Mouse (Mus musculus): ENCODE results near the gene Zmynd10.

Gene Zmynd10

DNA sequence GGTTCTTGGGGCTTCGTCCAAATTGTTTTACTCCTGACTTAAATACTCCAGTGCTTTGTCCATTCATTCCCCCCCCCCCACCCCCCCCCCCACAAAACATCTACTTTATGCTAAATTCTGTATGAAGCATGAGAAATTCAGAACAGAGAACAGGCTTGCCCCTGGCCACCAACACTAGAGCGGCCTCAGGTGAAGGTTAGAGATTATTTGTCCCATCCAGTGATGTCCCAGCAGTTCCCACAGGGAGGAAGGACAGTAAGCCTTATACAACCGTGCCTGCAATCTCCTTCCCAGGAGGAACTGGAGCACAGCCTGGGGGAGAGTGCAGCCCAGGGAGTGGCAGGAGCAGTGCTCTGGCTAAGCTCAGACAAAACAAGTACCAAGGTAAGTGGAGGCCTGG is 31.5 kb downstream of the Zmynd10 start, which contains the start of gene Naa80:
Naa80 (plus strand) TSS at position 301 of the 400 bp plus-strand sequence.
- DNase-seq (ENCODE audit: low read depth in 1 of 2, low spot score in 2 of 2): no peak

DNA sequence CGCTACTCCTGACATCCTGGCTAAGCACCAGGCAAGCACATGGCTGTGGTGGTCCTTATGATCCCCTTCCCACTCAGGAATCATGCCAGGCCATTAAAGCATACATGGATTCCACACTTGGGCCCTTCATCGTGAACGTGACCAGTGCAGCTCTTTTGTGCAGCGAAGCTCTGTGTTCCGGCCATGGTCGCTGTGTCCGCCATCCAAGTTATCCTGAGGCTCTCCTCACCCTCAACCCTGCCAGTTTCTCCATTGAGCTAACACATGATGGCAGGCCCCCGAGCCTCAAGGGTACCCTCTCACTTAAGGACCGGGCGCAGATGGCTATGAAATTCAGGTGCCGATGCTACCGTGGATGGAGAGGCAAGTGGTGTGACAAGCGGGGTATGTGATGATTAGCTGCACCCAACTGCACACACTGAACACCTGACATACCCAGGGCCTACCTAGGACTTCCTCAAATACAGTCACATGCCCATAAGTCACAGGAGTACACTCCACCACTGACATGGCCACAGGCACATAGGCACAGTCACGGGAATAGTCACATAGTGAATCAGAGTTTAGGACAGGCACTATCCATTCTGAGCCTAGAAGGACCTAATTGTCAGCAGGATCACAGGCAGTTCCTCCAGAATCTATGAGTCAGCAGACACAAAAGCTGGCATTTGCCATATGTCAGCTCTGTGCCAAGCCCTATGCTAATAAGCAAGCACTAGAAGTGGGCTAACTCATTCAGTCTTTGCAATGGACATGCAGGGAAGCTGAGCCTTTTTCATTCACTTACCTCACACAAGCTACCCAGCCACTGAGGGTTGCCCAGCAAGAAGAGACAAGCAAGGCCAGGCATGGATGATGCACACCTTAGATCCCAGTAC is 32.2 kb downstream of the Zmynd10 start:
- no peak for DNase-seq (ENCODE audit: low read depth in 1 of 2, low spot score in 2 of 2)

DNA sequence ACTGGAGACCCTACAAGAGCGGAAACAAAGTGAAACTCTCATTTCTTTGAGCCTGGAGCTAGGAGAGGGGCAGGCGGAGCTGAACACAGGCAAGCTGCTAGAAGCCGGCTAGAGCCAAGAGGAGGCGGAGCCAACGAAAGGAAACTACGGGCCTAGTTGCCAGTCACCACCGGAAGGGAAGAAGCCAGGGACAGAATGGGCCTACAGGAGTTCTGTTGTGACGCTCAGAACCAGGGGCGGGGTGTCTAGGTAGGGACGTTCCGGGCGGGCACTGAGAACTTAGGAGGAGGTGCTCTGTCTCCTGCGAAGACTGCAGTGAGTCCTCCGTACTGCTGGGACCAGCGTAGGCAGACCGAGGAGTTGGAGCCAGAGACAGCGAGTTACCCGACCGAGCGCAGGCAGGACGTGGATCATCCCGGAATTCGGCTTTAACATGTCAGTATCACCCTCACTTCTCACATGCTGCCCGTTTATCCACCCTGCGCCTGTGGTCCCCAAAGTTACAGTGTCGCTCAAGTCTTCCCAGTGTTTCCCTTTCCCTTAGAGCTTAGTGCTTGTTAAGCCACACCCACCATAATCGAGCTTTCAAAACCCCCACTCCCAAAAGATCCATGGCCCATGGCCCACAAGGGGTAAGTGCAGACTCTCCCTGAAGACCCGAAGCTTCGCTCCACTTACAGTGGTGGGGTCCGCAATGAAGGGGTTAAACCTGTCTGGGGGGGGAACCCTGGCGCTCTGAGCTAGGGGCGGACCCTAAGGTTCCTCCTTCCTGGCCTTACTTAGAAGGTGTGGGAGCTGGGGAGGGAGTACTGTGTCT is 33.6 kb downstream of the Zmynd10 start, which contains the start of gene Hyal3:
Hyal3 (plus strand) TSS at position 318 of the 817 bp plus-strand sequence.
- peak in 1 of 2 experiments; percentile 67 for DNase-seq (ENCODE audit: low read depth in 1 of 2, low spot score in 2 of 2)

DNA sequence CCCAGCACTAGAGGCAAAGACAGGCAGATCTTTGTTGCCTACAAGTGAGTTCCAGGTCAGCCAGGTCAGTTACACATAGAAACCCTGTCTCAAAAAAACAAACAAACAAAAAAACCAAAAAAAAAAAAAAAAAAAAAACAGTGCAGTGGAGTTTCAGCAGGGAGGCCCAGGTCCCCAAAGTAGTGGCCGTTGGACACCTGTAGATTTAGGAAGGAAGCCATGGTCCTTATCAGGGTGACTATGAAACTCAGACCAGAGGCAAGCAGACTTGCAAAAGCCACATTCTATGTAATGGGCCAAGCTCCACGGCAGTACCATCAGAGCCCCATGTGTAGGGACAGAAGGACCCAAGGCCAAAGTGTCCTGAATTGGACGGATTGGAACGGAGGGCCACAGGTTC is 34.5 kb downstream of the Zmynd10 start:
- DNase-seq (ENCODE audit: low read depth in 1 of 2, low spot score in 2 of 2): no peak

DNA sequence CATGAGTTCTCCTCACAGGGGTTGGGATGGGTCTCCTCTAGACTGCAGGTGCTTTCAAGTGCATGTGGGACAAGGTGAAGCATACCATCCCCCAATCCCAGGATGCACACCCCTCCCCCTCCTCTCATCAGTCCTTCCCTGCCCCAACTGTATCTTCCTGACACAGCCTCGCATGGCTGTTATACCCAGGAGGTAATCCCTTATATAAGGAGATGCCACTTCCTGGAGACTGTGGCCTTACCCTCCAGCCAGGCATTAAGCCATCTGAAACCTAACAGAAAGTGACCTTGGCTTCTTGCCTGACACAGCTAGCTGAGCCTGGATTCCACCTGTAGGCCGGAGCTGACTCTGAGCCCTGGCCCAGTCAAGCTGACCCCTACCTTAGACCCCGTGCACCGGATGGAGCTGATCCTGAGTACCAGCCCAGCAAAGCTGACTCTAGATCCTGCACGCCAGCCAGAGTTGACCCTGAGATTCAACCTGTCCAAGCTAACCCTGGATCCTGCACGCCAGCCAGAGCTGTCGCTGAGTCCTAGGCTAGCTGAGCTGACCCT is 35.5 kb downstream of the Zmynd10 start:
- DNase-seq (ENCODE audit: low read depth in 1 of 2, low spot score in 2 of 2): no peak

DNA sequence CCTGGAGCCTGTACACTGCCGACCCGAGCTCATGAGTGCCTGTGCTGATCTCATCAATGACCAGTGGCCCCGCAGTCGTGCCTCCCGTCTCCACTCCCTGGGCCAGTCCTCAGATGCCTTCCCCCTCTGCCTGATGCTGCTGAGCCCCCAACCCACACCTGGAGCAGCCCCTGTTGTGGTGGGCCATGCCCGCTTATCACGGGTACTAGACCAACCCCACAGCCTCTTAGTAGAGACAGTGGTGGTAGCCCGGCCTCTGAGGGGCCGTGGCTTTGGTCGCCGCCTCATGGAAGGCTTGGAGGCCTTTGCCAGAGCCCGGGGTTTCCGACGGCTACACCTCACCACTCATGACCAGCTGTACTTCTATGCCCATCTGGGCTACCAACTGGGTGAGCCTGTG is 36.1 kb downstream of the Zmynd10 start:
- DNase-seq (ENCODE audit: low read depth in 1 of 2, low spot score in 2 of 2): no peak

DNA sequence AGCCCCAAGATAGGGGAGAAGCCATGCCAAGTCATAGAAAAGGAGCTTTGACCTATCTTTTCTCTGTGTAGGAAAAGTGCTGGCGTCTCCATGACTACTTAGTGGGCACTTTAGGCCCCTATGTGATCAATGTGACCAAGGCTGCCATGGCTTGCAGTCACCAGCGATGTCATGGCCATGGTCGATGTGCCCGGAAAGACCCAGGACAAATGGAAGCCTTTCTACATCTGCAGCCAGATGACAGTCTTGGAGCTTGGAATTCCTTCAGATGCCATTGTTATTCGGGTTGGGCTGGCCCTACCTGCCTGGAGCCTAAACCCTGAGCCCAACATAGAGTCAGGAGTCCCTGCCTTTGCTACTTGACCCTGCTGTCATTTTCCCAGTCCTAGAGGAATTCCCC is 39.4 kb downstream of the Zmynd10 start:
- DNase-seq (ENCODE audit: low read depth in 1 of 2, low spot score in 2 of 2): no peak

DNA sequence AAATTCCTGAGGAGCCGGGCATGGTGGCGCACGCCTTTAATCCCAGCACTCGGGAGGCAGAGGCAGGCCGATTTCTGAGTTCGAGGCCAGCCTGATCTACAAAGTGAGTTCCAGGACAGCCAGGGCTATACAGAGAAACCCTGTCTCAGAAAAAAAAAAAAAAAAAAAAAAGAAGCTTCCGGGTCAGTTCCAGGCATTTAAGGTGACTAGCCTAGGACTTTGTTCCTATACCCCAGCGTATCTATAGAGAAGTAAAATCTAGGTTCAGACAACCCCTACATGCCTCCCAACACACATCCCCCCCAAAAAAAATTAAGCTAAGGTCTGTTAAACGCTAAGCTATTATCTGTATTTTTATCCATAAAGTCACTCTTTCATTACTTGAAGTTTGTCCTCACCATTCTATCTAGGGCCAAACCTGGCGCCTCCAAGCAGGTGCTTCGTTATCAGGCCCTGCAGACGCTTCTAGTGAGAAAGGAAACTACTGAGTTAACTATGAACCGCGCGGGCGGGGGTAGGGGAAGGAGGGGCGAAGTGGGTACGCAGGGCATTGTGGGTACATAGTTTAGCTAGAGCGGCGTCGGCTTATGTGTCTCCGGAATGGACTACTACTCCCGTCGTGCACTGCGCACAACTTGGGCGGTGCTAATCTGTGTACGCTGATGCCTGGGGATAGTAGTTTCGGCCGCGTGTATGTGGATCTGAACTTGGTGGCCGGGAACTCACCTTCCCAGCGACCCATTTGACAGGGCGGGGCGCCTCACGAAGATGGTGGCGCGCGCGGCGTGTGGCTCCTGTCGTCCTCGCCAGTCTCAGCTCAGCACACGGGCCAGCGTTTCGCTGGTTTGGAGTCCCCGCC is 40.1 kb downstream of the Zmynd10 start, which contains the start of gene Ifrd2:
Ifrd2 (plus strand) TSS at position 669 of the 859 bp plus-strand sequence.
- peak; percentile 93 to 95 for DNase-seq (ENCODE audit: low read depth in 1 of 2, low spot score in 2 of 2)

DNA sequence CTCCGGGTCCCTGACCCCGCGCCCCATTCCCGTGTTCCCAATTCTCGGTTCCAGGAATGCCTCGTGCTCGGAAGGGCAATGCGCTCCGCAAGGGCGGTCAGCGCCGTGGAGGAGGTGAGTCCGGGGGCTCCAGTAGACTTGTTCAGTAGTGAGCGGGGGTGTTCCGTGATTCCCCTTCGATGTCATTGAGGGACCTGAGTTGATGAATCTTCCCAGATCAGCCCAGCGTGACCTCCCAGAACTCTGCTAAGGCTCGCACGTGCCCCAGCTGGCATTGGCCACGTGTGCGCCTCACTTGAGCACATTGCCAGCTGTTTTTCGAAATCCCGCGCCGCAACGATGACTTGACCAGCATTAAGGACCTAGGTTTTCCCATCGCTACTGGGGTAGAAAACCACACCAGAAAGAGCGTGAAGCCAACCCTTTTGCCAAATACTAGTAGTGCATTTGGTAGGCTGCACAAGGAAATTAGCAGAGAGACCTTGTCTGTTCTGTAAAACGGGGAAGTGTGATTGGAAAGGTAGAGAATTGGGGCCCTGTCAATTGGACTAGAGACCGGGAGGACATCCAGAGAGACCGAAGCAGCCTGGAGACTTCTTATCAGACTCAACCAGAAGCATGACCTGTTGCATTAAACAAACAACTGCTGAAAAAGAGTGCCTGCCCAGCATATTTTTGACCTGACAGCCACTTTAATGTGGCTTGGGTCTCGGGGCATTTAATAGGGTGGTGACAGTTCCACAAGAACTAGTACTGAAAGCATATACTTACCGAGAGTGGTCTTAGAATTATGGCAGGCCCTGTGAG is 40.9 kb downstream of the Zmynd10 start:
- no peak for DNase-seq (ENCODE audit: low read depth in 1 of 2, low spot score in 2 of 2)

DNA sequence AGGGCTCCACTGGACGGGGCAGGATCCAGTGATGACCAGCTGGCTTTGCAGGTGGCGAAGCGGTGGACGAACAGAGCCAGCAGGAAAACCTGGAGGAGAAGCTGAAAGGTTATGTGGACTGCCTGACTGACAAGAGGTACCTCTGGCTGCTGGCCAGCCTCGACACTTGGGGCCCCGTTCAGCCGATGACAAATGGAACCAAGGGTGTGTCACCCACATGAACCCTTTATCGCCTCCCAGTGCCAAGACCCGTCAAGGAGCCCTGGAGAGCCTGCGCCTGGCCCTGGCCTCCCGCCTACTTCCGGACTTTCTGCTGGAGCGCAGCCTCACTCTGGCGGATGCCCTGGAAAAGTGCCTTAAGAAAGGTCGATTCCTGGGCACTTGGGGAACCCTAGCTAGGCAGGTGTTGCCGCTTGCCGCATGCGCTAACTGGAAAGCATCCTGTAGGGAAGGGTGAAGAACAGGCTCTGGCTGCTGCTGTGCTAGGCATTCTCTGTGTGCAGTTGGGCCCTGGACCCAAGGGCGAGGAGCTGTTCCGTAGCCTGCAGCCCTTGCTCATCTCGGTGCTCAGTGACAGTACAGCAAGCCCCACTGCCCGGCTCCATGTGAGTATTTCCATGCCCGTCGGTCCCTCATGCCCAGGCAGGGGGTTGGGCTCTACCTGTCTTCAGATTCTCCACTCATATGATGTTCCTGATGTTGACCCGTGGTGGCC is 43.1 kb downstream of the Zmynd10 start:
- no peak for DNase-seq (ENCODE audit: low read depth in 1 of 2, low spot score in 2 of 2)

DNA sequence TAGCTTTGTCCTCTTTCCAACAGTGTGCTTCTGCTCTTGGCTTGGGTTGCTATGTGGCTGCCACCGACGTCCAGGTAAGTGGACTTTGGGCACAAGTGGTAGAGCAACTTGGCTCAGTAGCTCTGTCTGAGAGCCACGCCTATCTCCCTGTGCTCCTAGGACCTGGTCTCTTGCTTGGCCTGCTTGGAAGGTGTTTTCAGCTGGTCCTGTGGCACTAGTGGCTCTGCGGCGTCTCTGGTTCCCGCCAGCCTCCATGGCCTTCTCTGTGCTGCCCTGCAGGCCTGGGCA is 43.6 kb downstream of the Zmynd10 start:
- DNase-seq (ENCODE audit: low read depth in 1 of 2, low spot score in 2 of 2): no peak

DNA sequence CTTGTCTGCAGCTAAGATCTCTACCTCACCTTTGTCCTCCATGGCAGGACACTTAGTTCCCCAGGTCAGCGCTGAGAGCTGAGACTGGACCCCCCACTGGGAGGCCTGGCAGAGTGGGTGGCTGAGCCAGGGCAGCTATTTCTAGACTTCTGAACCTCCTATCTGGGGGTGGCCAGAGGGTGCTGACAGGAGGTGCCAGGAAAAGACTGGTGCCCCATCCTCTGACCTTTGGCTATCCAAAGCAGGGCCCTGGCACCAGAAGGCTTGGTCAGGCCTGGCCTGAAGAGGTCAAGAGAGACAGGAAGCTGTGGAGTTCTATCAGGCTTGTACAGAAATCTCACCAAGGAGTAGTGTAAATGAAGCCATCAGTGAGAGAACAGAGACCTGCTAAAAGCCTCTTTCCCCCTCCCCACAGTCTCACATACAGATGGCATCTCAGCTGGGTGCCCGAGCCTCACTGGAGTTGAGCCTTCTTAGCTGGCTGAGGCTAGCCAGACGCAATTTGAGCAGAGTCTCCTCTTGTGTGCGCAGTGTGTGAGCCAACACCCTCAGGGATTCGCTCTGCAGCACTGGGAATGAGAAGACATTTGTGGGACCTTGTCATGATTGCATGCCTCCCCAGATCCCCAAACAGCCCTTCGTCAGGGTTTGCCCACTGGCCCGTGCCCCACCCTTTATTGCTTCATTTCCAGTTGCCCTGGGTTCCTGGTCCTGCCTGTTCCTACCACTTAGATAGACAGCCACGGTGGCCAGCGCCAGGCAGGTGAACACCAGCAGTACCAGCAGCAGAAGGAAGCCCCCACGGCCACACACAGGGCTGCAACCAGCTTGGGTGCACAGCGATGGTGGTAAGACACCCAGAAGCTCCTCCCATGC is 46.2 kb downstream of the Zmynd10 start:
- no peak for DNase-seq (ENCODE audit: low read depth in 1 of 2, low spot score in 2 of 2)

DNA sequence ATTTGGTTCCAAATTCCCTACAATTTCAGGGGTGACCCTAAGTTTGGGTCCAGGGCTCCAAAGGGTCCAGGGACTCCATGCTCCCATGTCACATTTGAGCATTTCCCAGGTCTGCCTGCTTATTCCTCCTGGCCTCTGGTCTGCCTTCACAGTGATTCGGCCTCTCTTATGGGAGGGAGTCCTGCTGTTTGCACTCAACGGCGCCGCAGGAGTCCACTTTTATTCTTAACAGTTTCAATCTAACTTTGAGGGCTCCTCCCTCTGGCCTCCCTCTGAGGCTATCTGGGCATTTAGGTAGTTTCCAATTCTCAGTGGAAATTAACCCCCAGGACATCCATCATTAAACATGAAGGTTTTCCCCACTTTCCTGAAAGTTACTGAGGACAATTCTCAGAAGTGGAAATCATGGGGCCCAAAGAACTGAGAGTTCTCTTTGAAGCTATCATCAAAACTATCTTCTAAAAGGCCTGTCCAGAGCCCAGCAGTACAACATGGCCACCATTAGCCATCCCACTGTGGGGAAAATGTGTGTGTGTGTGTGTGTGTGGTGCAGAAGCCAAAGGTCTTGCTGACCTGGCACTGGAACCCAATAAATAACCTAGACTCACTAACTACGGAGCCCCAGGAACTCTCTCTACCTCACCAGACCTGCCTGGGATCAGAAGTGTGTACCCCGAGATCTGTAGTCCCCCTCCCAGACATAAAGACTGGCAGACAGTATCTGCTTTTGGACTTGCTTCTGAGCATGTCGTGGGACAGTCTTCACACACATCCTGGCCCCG is 47.4 kb downstream of the Zmynd10 start:
- DNase-seq (ENCODE audit: low read depth in 1 of 2, low spot score in 2 of 2): no peak

DNA sequence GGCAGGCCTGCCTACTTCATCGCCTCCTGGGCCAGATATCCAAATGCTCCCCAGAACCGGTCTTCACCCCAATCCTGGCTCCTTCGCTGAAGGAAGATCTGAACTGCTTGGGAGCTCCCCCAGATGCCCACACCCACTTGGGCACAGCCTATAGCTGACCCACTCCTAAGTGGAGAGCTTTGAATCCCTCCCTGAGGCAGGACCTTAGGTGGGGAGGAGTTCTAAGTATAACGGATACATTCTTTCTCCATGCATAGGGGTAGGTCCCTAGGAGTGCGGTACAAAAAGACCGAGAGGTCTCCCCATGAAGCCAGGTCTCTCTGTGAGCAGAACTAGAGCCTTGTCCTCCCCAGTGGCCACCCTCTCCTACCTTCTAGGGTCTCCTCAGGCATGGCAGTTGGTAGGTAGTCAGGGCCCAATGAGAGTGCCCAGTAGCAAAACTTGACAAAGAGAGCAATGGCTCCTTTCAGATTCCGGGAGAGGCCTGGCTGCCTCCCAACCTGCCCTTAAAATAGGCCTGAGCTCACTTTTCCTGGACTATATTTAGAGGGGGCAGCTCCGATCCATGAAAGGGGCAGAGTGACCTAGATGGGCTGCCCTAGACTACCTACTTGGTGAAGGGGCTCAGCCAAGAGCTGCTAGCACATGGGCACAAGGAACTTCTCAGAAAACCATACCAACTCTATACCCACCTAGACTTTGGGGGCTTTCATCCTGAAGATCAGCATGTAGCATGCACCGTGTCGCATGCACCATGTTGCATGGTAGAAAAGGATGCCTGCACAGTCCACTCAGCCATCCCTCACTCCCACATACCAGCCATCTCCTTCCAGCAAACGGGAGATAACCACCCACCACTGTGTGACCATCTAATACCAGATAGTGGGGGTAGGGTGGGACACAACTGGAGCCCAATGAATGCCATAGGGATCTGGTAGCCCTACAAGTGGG is 49.8 kb downstream of the Zmynd10 start:
- DNase-seq (ENCODE audit: low read depth in 1 of 2, low spot score in 2 of 2): no peak

DNA sequence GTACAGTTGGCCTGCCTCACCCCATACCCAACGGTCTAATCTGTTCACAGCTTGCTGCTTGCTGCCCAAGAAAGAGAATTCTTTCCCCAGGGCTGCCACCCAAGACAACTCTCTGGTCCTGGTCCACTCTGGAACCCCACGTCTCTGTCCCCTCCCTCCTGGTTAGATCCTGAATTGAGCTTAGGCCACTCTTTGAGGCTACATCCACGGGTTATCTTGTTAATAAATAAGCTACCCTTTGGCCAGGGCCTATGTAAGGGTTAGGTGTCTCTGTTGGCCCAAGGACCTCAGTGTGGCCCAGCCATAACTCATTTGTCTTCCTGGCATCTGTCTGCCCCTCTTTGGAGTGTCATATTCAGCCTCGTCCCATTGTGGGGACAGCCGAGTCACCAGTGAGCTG is 51.3 kb downstream of the Zmynd10 start:
- no peak for DNase-seq (ENCODE audit: low read depth in 1 of 2, low spot score in 2 of 2)

DNA sequence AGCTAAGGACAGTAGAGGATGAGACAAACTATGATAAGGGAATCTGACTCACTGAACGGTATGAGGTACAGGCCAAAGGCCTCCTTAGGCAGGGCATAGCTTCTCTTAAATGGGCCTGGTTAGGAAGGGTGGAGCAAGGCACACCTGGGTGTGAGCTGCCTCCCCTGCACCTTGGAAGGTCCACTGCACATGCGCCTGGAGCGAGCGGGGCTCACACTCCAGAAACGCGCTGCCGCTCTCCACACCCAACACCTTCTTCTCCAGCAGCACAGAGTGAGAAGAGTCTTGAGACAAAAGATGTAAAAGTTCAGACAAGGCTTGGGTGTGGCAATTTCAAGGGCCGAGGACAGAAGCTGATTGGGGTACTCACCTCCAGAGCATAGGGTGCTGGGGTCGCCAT is 52.3 kb downstream of the Zmynd10 start:
- DNase-seq (ENCODE audit: low read depth in 1 of 2, low spot score in 2 of 2): no peak

DNA sequence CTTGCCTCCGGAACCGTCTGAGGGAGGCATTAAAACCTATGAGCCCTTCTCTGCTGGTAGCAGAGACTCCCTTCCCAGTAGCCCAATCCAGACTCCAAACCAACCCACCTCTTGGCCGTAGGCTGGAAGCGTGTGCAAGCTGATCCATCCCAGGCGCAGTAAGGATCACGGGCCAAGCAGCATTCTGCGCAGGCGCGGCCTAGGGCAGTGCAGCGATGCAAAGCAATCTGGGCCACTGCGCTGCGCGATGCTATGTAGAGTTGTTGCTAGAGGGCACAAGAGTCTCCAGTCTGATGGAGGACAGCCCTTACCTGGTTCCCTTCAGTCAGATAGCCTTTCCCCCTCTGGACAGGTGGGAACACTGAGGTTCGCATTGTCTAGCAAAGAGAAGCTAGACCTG is 52.7 kb downstream of the Zmynd10 start:
- DNase-seq (ENCODE audit: low read depth in 1 of 2, low spot score in 2 of 2): no peak

Data from monocyte, adult 2 months (primary cell).